Comparison of ENCODE assay signal across 14 mouse cellular contexts in the genomic region with DNA sequence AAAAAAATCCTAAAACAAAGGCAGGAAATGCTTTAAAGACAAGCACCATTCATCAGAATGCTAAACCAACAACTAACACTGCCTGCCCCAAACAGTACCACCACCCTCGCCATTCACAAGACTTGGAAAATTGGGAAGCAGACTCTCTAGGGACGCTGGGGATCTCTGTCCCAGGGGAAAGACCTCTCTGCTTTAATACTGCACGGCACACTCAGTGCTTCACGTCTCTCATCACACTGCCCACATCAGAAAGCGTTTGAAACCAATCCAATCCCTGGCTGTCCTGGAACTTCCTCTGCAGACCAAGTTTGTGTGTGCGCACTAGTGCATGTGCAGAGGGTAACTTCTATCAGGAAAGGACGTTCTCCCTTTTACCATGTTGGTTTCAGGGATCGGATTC. TPM values are rescaled to one million over a fixed set of nuclear protein-coding genes. Genes with fewer than 3 reads are reported as not detected.
A peak's percentile ranks its signal among the peaks of the same experiment; 100 is the strongest.
DNase-seq lines count a peak whose midpoint lies in the region; ATAC-seq and TF ChIP-seq lines count a peak whose summit lies in the region.
"Had no signal": no experiment of that assay in that cellular context is flagged by ENCODE, and none has a peak within 500 bp of the region (broad histone marks: within the 10 kb centered on the region; RNA-seq: fewer than 3 reads in every experiment).

No protein-coding gene starts in this region.

- H3K9me3 ChIP-seq in heart, embryonic 15.5 days (replicated peaks) = no peaks in the 10 kb centered on the region
- no peaks in the 10 kb centered on the region for H3K9me3 ChIP-seq in stomach, embryonic 15.5 days
- H3K9me3 ChIP-seq in stomach, postnatal 0 days (ENCODE audit: control insufficient read depth, low read length) = no peaks in the 10 kb centered on the region
- H3K9me3 ChIP-seq: embryonic facial prominence, embryonic 10.5 days; hindbrain, embryonic 10.5 days had no signal

- WGBS in heart, embryonic 15.5 days = 48% methylated on average over 8 of the region's 8 CpGs
- 66% methylated on average over 8 of the region's 8 CpGs for WGBS in stomach, embryonic 15.5 days
- WGBS in stomach, postnatal 0 days = 63% methylated on average over 8 of the region's 8 CpGs
- 13% methylated on average over 8 of the region's 8 CpGs for WGBS in small intestine, adult 2 months

- H3K36me3 ChIP-seq in heart, embryonic 15.5 days = peaks cover 3% of the 10 kb centered on the region; the same call in 1 of the 2 replicates
- peaks cover 4% of the 10 kb centered on the region; the same call in 1 of the 2 replicates for H3K36me3 ChIP-seq in stomach, embryonic 15.5 days
- no peaks in the 10 kb centered on the region for H3K36me3 ChIP-seq in stomach, postnatal 0 days (ENCODE audit: control insufficient read depth, insufficient read depth, low read length)
- peaks cover 25% of the 10 kb centered on the region for H3K36me3 ChIP-seq in small intestine, adult 2 months (ENCODE audit: control insufficient read depth, insufficient read depth, low read length)

- TF ChIP-seq EP300 in stomach, postnatal 0 days (optimal IDR thresholded peaks at IDR 0.05) = no peak

- no peak for TF ChIP-seq CTCF in stomach, postnatal 0 days (IDR thresholded peaks at IDR 0.05; ENCODE audit: low read depth)
- no peak for TF ChIP-seq CTCF in small intestine, adult 2 months (IDR thresholded peaks at IDR 0.05; ENCODE audit: extremely low read depth, insufficient read length, insufficient replicate concordance, low read depth, low read length)

- peak overlapping the region; percentile 42; the same call in 1 of the 2 replicates for H3K27ac ChIP-seq in heart, embryonic 15.5 days
- H3K27ac ChIP-seq in stomach, embryonic 15.5 days = no peak overlapping the region
- H3K27ac ChIP-seq in stomach, postnatal 0 days (replicated peaks) = no peak overlapping the region
- H3K27ac ChIP-seq in small intestine, adult 2 months (ENCODE audit: insufficient read depth, low read depth, low read length) = peak overlapping the region; percentile 91
- H3K27ac ChIP-seq: embryonic facial prominence, embryonic 10.5 days; hindbrain, embryonic 10.5 days; liver, embryonic 14.5 days had no signal

- H3K4me1 ChIP-seq in heart, embryonic 15.5 days (replicated peaks) = peaks cover 35% of the 10 kb centered on the region
- peaks cover 24% of the 10 kb centered on the region for H3K4me1 ChIP-seq in stomach, embryonic 15.5 days
- H3K4me1 ChIP-seq in stomach, postnatal 0 days (replicated peaks; ENCODE audit: control insufficient read depth, insufficient read depth) = peaks cover 5% of the 10 kb centered on the region
- H3K4me1 ChIP-seq in small intestine, adult 2 months (ENCODE audit: control insufficient read depth, insufficient read depth, insufficient read length, low read length) = peaks cover 12% of the 10 kb centered on the region

- intact Hi-C loops in heart, postnatal 14 days (cut with DNase I) = no loop called here

- DNase-seq in heart, postnatal 14 days = no peak
- DNase-seq in stomach, postnatal 0 days (ENCODE audit: low spot score) = no peak
- DNase-seq in kidney, adult 9 months = peak; percentile 50
- no peak for DNase-seq in urinary bladder, postnatal 10 days (ENCODE audit: low spot score)
- no peak for DNase-seq in embryo, embryonic 11 days
- DNase-seq: layer of hippocampus, postnatal 36 days; right cerebral cortex, postnatal 25 days had no signal

- peak overlapping the region; percentile 23 for H3K4me2 ChIP-seq in heart, embryonic 15.5 days
- peak overlapping the region; percentile 5; the same call in 1 of the 2 replicates for H3K4me2 ChIP-seq in stomach, embryonic 15.5 days
- no peak overlapping the region for H3K4me2 ChIP-seq in stomach, postnatal 0 days (replicated peaks; ENCODE audit: low read depth)

- no peak for ATAC-seq in heart, embryonic 15.5 days (replicated peaks; ENCODE audit: insufficient number of reproducible peaks, insufficient read depth, low FRiP score, low read depth)
- ATAC-seq in stomach, embryonic 15.5 days (ENCODE audit: insufficient read depth, low FRiP score, low read depth) = no peak
- no peak for ATAC-seq in stomach, postnatal 0 days (ENCODE audit: low FRiP score, low TSS enrichment)

- TF ChIP-seq POLR2A in small intestine, adult 2 months (IDR thresholded peaks at IDR 0.05; ENCODE audit: low read depth, low read length) = no peak

- 0 out of 2 replicates have a peak overlapping the region, but pooled peaks have one; percentile 1 for H3K4me3 ChIP-seq in heart, embryonic 15.5 days
- H3K4me3 ChIP-seq in stomach, embryonic 15.5 days (replicated peaks) = no peak overlapping the region
- H3K4me3 ChIP-seq in stomach, postnatal 0 days (ENCODE audit: low read depth, low read length) = no peak overlapping the region
- peak overlapping the region; percentile 40 for H3K4me3 ChIP-seq in small intestine, adult 2 months (ENCODE audit: low read depth, low read length)
- H3K4me3 ChIP-seq: embryonic facial prominence, embryonic 10.5 days; hindbrain, embryonic 10.5 days; myocyte had no signal

- no peak overlapping the region for H3K9ac ChIP-seq in heart, embryonic 15.5 days
- H3K9ac ChIP-seq in stomach, embryonic 15.5 days = no peak overlapping the region
- no peak overlapping the region for H3K9ac ChIP-seq in stomach, postnatal 0 days (ENCODE audit: low read length)
- H3K9ac ChIP-seq: liver, embryonic 14.5 days had no signal

- no peaks in the 10 kb centered on the region for H3K27me3 ChIP-seq in heart, embryonic 15.5 days
- no peaks in the 10 kb centered on the region for H3K27me3 ChIP-seq in stomach, embryonic 15.5 days (replicated peaks)
- H3K27me3 ChIP-seq in stomach, postnatal 0 days (ENCODE audit: control insufficient read depth, insufficient read depth, low read length) = no peaks in the 10 kb centered on the region
- H3K27me3 ChIP-seq in small intestine, adult 2 months (ENCODE audit: control insufficient read depth, insufficient read depth, low read length) = no peaks in the 10 kb centered on the region

RNA-seq across cellular contexts. Expression of gene Sptssa, which starts 4.6 kb away (rescaled TPM):
- polyA plus RNA-seq in heart, embryonic 15.5 days (2015; fragmentation: Nextera tagmentation; extraction: Ambion mirVana) = 137 and 138 TPM in 2 replicates
- total RNA-seq in heart, postnatal 14 days (2021) = 10 to 100 TPM; 41.1 to 41.8 TPM
- polyA plus RNA-seq in stomach, embryonic 15.5 days (2015; fragmentation: Nextera tagmentation; extraction: Ambion mirVana) = 218 and 229 TPM in 2 replicates
- 163 and 168 TPM in 2 replicates for polyA plus RNA-seq in stomach, postnatal 0 days (2015; fragmentation: Nextera tagmentation; extraction: Ambion mirVana)
- 60.7 and 101 TPM in 2 replicates for polyA plus RNA-seq in small intestine, adult 2 months (2012; rRNA removed)

RNA-seq across cellular contexts. Expression of gene Eapp, which starts 43.9 kb away (rescaled TPM):
- 47.8 and 50.6 TPM in 2 replicates for polyA plus RNA-seq in heart, embryonic 15.5 days (2015; fragmentation: Nextera tagmentation; extraction: Ambion mirVana)
- total RNA-seq in heart, postnatal 14 days (2021) = 10 to 100 TPM; 25.3 to 29.0 TPM
- 56.1 and 60.4 TPM in 2 replicates for polyA plus RNA-seq in stomach, embryonic 15.5 days (2015; fragmentation: Nextera tagmentation; extraction: Ambion mirVana)
- polyA plus RNA-seq in stomach, postnatal 0 days (2015; fragmentation: Nextera tagmentation; extraction: Ambion mirVana) = 63.9 and 66.0 TPM in 2 replicates
- 1.3 and 4.4 TPM in 2 replicates for polyA plus RNA-seq in small intestine, adult 2 months (2012; rRNA removed)

Comparison
In these comparisons a context has a peak if more than half of its experiments do, and no peak if none do; other contexts are left out.
1. H3K27ac ChIP-seq: peak in heart, embryonic 15.5 days (single experiment) and small intestine, adult 2 months (single experiment); none in stomach, embryonic 15.5 days (single experiment) and stomach, postnatal 0 days (single experiment).
2. H3K4me3 ChIP-seq: peak in heart, embryonic 15.5 days (single experiment) and small intestine, adult 2 months (single experiment); none in stomach, embryonic 15.5 days (single experiment) and stomach, postnatal 0 days (single experiment).